Mouse (Mus musculus) heart, embryonic 12.5 days (tissue): Measurements from ENCODE around the gene Gm15130. TPM values are rescaled to one million over a fixed set of nuclear protein-coding genes. Genes with fewer than 3 reads are reported as not detected.

ENCODE experiments used
- ATAC-seq: fragments of 200-750 bp; cut with Nextera tagmentation; 2 replicates; pipeline ENCODE4 v1.8.0; 2017; ENCODE audit warnings: moderate TSS enrichment, moderate library complexity; ENCODE audit not compliant: insufficient number of reproducible peaks, low FRiP score
- H3K27ac ChIP-seq: fragments of 300-500 bp; sonication (generic); 2 replicates; pipeline ENCODE4 v1.5.1; 2016; ENCODE audit warnings: mild to moderate bottlenecking, moderate library complexity; ENCODE audit not compliant: poor library complexity, severe bottlenecking
- H3K27me3 ChIP-seq: fragments of 300-500 bp; sonication (generic); replicated peaks from 2 replicates; pipeline ENCODE4 v1.6.1; 2016; ENCODE audit warnings: mild to moderate bottlenecking, moderate library complexity
- H3K36me3 ChIP-seq: fragments of 300-500 bp; sonication (generic); 2 replicates; pipeline ENCODE4 v1.6.1; 2016; ENCODE audit warnings: mild to moderate bottlenecking, moderate library complexity
- H3K4me1 ChIP-seq: fragments of 300-500 bp; sonication (generic); replicated peaks from 2 replicates; pipeline ENCODE4 v1.6.1; 2016; ENCODE audit warnings: mild to moderate bottlenecking
- H3K4me2 ChIP-seq: fragments of 300-500 bp; sonication (generic); 2 replicates; pipeline ENCODE4 v1.6.1; 2016; ENCODE audit warnings: mild to moderate bottlenecking, moderate library complexity
- H3K4me3 ChIP-seq: fragments of 300-500 bp; sonication (generic); 2 replicates; pipeline ENCODE4 v1.5.1; 2016; ENCODE audit warnings: mild to moderate bottlenecking
- H3K9ac ChIP-seq: fragments of 300-500 bp; sonication (generic); 2 replicates; pipeline ENCODE4 v1.6.1; 2016; ENCODE audit warnings: mild to moderate bottlenecking, moderate library complexity
- H3K9me3 ChIP-seq: fragments of 300-500 bp; sonication (generic); replicated peaks from 2 replicates; pipeline ENCODE4 v1.6.1; 2016; ENCODE audit warnings: mild to moderate bottlenecking, moderate library complexity
- WGBS: fragments of 180-500 bp; shearing (Covaris S2); methylation state at CpG from one replicate; pipeline ENCODE4 v1.1.7; 2016; 5-methylcytosine and 5-hydroxymethylcytosine counted together
- polyA plus RNA-seq: library from polyadenylated mRNA; unstranded; fragments of >200 nt; fragmentation: Nextera tagmentation; extraction: Ambion mirVana; gene quantifications from 2 replicates; pipeline ENCODE4 v1.2.1, GENCODE M21; 2016

Gene Gm15130
- not detected in 2 replicates for polyA plus RNA-seq

DNA sequence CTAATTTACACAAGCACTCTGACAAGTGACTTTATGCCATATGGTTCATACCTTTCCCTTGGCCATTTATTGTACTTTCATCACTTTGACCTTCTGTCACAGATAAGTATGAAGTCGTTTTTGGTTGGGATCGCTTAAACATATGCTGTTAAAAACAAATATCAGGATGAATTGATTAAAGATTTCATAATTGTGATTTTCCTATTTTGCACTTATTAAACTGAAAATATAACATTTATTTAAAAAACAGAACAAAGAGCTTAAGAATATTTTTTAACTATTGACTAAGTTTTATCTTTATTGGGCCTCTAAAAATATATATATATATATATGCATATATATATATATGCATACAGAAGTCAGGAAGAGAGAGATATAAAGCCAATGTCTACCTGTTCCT, at the start of gene Gm15130:
Gene Gm15130 (minus strand): TSS at position 101 of the 400 bp plus-strand sequence.
- no peaks in the 10 kb centered on the region for H3K36me3 ChIP-seq
- WGBS, result 64% methylated on average over 2 of the region's 2 CpGs
- H3K4me3 ChIP-seq, result no peak within 1 kb of the TSS
- H3K4me2 ChIP-seq, result no peak within 1 kb of the TSS
- ATAC-seq, result no peak
- no peaks in the 10 kb centered on the region for H3K4me1 ChIP-seq
- H3K9ac ChIP-seq, result no peak within 1 kb of the TSS
- H3K27ac ChIP-seq, result no peak within 1 kb of the TSS
- no peaks in the 10 kb centered on the region for H3K9me3 ChIP-seq
- H3K27me3 ChIP-seq, result no peaks in the 10 kb centered on the region

DNA sequence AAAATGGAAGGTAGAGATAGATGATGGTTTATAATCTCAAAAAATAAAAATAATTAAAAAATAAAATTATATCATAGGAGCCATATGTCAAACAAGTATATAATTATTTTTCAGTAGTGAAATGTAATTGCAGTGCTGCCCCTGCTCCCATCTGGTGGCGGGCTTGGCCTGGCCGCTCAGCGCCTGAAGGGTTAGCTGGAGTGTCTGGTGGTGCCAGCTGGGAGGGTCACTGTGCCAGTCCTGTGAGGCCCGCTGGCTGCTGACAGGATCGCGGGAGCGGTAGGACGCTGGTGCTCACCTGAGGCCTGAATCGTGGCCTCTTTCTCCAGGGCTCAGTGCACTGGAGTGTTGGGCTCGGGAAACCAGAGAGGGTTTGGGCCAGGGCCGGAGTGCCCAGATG, 29.3 kb upstream of the Gm15130 start:
- WGBS, result 88% methylated on average over 11 of the region's 11 CpGs
- Histone ChIP-seq H3K4me1 (no peaks in the 10 kb centered on the region), H3K9ac (no peak overlapping the region), H3K36me3 (no peaks in the 10 kb centered on the region), H3K4me2 (no peak overlapping the region), H3K27me3 (no peaks in the 10 kb centered on the region), H3K4me3 (no peak overlapping the region), H3K9me3 (0 out of 2 replicates have a peak, but pooled peaks cover 3% of the 10 kb centered on the region), H3K27ac (no peak overlapping the region)
- ATAC-seq, result no peak

DNA sequence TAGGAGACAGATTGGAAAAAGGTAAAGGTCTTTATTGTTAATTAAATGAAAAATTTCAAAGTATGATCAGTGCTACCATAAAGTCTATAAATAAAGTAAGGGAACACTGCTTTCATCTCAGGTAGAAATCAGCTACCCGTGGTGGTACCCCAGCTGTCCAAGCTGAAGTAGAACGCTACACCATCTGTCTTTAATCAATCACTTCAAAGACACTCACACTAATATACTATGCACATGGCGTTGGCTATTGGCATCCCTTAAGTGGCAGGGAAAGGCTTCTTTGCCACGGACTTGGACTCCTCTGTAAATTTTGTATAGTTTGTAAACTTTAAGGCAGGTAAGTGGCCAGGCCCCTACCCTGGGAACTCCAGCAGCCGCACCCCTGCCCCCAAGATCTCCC, 17.0 kb downstream of the Gm15130 start:
- 59% methylated on average over 5 of the region's 5 CpGs for WGBS
- no peak overlapping the region for H3K9ac ChIP-seq
- H3K4me3 ChIP-seq, result no peak overlapping the region
- no peak overlapping the region for H3K4me2 ChIP-seq
- no peak for ATAC-seq
- H3K27me3 ChIP-seq, result no peaks in the 10 kb centered on the region
- H3K27ac ChIP-seq, result no peak overlapping the region
- H3K4me1 ChIP-seq, result no peaks in the 10 kb centered on the region
- no peaks in the 10 kb centered on the region for H3K36me3 ChIP-seq
- no peaks in the 10 kb centered on the region for H3K9me3 ChIP-seq

DNA sequence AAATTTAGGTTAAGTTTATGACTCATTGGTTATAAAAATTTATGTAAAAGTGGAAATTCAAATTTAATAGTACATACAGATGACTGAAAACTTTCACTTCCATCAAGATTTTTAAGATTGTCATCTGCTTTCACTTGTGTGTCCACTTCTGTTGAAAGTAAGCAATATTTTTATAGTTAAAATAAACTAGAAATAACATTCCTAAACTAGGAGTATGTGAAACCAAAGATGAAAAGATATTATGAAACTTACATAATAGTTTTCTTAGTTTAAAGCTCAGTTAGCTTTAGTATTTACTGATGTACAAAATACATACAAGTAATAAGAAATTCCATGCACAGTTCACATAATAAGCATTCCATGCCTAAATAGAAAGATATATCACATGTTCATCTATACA, 46.9 kb downstream of the Gm15130 start, which contains the start of gene Gm13941:
Gene Gm13941 (minus strand): TSS at position 101 of the 400 bp plus-strand sequence.
- no peak for ATAC-seq
- Histone ChIP-seq H3K36me3 (no peaks in the 10 kb centered on the region), H3K27me3 (no peaks in the 10 kb centered on the region), H3K9ac (no peak within 1 kb of the TSS), H3K27ac (no peak within 1 kb of the TSS), H3K4me2 (no peak within 1 kb of the TSS), H3K4me1 (no peaks in the 10 kb centered on the region), H3K9me3 (no peaks in the 10 kb centered on the region), H3K4me3 (no peak within 1 kb of the TSS)

Other genes with a start within 250 kb of the Gm15130 start
- gene Ano3, start 202.0 kb downstream of the Gm15130 start, polyA plus RNA-seq, result 0.36 and 0.63 TPM in 2 replicates
- not detected in 2 replicates for gene Gm13941, start 47.0 kb downstream of the Gm15130 start, polyA plus RNA-seq
- gene 4930430A15Rik, start 76.7 kb upstream of the Gm15130 start, polyA plus RNA-seq, result not detected in 2 replicates
- not detected in 2 replicates for gene Olfr1275, start 82.3 kb upstream of the Gm15130 start, polyA plus RNA-seq
- gene Olfr1276, start 101.6 kb upstream of the Gm15130 start, polyA plus RNA-seq, result not detected in 2 replicates
- not detected in 2 replicates for gene Olfr1277, start 121.2 kb upstream of the Gm15130 start, polyA plus RNA-seq
- not detected in 2 replicates for gene Olfr1278, start 137.2 kb upstream of the Gm15130 start, polyA plus RNA-seq
- not detected in 2 replicates for gene Olfr1279, start 147.7 kb upstream of the Gm15130 start, polyA plus RNA-seq
- not detected in 2 replicates for gene Olfr1280, start 161.1 kb upstream of the Gm15130 start, polyA plus RNA-seq
- not detected in 2 replicates for gene Olfr1281, start 173.6 kb upstream of the Gm15130 start, polyA plus RNA-seq
- not detected in 2 replicates for gene Olfr1282, start 183.1 kb upstream of the Gm15130 start, polyA plus RNA-seq
- not detected in 2 replicates for gene Olfr1283, start 213.9 kb upstream of the Gm15130 start, polyA plus RNA-seq
- not detected in 2 replicates for gene Olfr1284, start 222.6 kb upstream of the Gm15130 start, polyA plus RNA-seq